Mouse (Mus musculus) granulocyte monocyte progenitor cell, adult 5-6 weeks (primary cell): ENCODE data around the gene Lama5. TPM values are rescaled to one million over a fixed set of nuclear protein-coding genes. Genes with fewer than 3 reads are reported as not detected.

Experiments used
- ATAC-seq: replicated peaks from 2 replicates; pipeline ENCODE4 v1.8.0; 2016; ENCODE audit warnings: mild to moderate bottlenecking, moderate TSS enrichment, inconsistent platforms; ENCODE audit not compliant: poor library complexity, severe bottlenecking
- total RNA-seq, 2 experiments: library from RNA; stranded (forward) in 1 of 2; stranded (reverse) in 1 of 2; fragments of 200-712, 200-1000 nt in 1 of 2; fragments of >200 nt in 1 of 2; fragmentation: Nextera tagmentation in 1 of 2; gene quantifications; 2 replicates each; pipeline ENCODE4 v1.2.3; 2014 to 2017

Gene Lama5
- total RNA-seq, 2 experiments from 2014 or later = 0.05 TPM; not detected in 1

DNA sequence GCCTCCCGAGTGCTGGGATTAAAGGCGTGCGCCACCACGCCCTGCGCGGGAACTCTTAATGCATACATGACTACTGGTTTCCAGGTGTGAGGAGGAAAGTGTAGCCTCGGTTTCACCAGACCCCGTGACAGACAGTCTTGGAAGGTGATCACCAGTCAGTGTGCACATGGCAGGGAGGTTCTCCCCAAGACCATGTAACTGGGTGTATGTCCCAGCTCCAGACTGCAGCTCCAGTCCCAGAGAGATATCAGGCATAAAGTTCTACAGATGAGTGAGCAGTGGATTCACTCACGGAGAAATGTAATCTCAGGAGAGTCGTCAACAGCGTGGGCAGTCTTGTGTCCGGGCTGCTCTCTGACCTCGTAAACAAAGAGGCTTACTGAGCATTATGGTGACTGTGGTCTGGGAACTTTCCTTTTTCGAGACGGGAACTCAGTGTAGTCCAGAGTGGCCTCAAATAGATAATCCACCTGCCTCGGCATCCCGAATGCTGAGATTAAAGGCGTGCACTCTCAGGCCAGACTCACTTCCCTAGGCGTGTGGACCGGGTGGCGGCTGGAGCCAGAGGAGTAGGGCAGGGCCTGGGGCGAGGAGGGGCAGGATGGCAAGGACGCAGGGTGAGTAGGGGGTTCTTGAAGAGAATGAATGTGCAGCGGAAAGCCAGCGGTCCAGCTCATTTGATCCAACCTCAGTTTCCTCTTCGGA lies 30.8 kb upstream of the Lama5 start:
- peak; percentile 50 for ATAC-seq

DNA sequence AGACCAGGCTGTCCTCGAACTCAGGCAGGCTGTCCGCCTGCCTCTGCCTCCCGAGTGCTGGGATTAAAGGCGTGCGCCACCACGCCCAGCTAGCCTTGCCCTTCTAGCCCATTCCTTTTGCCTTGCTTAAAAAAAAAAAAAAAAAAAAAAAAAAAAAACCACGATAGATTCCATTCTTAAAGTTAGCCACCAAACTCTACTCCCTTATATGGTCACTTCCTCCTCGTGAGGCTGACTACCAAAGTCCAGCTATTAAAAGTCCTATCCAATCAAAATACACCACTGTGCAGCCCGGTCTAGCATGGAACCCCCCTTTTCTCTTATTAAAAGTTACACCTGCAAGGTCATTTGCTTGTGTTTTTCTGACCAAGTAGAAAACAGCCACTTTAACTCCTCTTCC lies 30.0 kb upstream of the Lama5 start:
- ATAC-seq = 0 out of 2 replicates have a peak, but pooled peaks have one; percentile 6

DNA sequence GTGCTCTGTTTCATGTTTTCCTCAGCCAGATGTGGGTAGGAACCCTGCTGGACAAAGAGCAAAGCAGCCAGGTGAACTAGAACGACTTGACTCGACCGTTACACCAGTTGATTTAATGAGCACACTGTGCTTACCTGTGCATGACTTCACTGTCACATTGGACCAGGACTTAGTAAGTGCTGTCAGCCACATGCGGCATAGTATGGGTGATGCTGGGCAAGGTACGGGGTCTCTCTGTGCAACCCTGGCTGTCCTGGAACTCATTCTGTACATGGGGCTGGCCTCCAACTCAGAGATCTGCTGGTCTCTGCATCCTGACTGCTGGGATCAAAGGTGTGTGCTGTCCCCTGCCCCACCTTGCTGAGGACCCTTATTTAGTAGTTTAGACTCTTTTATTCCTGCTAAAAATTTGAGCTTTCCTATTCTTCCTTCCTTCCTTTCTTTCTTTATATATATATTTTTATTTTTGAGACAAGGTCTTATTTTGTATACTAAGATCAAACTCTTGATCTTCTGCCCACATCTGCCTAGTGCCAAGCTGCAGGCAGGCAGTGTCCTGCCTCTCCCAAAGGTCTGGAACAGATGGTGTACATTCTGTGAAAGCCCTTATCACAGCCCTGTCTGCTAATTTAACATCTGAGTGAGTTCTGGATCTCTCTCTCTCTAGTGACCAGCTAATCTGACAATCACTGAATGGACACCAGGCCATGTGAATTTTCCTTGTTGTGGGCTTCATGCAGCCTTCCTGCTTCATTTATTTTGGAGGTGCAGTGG lies 29.0 kb upstream of the Lama5 start:
- no peak for ATAC-seq

DNA sequence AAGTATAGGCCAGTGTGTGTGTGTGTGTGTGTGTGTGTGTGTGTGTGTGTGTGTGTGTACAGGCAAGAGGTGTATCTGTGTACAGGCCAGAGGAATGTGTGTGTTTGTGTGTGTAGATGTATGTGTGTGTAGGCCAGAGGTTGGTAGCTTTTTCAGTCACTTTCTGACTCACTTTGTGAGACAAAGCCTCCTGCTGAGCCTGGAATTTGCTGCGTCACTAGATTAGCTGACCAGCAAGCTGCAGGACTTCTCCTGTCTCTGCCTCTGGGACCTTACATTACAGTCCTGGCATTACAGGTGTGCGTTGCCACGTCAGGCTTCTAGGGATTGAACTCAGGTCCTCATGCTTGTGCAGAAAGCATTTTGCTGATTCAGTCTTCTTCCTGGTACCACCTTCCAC lies 26.2 kb upstream of the Lama5 start:
- no peak for ATAC-seq

DNA sequence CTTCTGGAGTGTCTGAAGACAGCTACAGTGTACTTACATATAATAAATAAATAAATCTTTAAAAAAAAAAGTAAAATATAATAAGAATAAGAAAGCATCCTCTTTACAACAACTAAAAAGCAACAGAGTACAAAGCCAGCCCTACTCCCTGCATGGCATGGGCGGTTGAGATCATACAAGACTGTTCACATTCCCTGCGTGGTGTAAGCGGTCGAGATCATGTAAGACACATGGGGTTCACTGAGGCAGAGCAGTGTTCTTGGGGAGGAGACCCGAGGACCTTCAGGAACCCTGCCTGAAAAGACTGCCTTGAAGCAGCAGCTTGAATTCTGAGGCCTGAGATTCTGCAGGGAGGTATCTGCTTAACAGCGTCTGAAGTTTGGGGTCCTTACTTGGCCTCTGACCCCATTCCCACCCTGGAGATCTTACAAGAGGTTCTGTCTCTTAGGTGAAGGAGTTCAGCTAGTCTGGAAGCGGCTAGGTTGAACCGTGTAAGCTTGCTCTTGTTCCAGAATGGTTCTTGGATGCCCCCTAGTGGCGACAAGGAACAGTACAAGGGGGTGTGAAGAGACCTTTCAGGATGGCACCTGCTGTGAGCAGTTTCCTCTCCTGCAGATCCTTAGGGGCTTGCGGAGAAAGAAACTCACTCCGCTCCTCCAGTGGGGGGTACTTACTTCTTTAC lies 25.4 kb upstream of the Lama5 start:
- peak; percentile 95 for ATAC-seq

DNA sequence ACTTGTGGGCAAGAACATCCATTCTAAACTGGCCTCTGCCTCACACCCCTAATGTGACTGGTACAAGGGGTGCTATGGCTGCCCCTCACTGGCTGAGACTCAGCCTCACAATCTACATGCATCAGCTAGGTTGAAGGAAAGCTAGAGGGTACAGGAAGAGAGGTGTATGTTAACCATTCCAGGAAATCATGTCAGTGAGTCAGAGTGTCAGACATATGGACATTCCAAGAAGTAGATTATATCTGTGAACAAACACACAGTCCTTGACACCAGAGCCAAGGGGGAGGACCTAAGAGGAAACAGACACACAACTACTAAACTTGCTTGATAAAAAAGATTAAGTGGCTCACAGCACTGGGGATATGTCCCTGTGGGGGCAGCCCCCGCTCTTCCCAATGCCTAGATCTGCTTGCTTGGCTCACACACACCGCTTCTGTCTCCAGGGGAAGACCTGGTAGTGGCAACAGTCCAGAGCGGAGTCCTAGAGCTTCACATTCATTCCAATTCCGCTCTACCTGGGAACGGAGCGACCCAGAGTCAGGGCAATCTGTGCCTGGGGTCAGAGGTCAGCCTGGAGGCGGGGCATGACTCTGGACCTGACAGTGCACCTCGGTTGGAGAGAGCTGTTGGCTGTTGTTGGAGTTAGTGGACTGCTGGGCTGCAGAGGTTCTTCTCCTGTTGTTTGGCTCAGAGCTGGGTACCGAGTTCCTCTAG lies 23.4 kb upstream of the Lama5 start:
- no peak for ATAC-seq

DNA sequence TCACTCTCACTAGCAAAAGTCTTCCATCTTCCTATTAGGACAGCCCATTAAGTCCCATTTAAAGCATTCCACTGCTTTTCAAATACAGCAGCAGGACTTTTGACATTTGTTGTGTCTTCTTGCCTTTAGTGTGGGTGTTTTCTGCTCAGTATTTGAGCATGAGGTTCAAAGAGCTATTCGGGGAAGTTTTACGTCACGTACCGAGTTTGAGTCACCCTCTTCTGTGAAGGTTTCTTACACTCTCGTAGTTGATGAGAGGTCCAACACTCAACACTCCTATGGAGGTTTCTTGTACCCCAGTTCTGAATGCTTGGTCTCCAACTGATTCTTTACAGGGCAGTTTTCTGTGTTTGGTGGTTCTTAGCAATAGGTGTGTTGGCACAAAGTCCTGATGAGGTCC lies 22.3 kb upstream of the Lama5 start:
- ATAC-seq = no peak

DNA sequence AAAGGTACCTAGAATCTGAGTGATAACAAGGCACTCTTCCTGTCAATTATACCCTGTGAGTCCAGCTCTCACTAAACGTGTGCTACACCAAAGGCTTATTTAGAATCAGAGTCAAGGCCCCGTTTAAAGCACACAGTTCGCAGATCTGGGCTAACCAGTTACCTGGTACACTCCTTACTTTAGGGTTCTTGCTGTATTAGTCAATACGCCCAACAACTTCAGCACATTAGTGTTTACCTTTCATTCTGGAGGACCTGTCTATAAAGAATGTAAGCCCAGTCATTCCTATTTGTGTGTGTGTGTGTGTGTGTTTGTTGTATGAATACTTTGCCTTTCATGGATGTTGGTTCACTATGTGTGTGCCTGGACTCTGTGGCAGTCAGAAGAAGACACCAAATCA lies 17.4 kb upstream of the Lama5 start:
- no peak for ATAC-seq

DNA sequence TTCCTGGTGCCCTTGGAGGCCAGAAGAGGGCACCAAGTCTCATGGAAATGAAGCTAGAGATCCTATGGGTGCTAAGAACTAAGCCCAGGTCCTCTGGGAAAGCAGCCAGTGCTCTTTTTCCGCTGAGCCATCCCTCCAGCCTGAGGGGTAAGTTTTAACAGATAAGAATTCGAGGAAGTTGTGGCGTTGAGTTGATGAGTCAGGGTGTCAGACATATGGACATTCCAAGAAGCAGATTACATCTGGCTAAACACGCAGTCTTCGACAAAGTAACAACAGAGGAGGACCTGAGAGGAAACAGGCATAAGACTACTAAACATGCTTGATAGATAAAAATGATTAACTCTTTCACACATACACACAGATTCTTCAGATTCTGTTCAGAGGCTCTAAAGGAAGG lies 12.9 kb upstream of the Lama5 start:
- ATAC-seq = no peak

DNA sequence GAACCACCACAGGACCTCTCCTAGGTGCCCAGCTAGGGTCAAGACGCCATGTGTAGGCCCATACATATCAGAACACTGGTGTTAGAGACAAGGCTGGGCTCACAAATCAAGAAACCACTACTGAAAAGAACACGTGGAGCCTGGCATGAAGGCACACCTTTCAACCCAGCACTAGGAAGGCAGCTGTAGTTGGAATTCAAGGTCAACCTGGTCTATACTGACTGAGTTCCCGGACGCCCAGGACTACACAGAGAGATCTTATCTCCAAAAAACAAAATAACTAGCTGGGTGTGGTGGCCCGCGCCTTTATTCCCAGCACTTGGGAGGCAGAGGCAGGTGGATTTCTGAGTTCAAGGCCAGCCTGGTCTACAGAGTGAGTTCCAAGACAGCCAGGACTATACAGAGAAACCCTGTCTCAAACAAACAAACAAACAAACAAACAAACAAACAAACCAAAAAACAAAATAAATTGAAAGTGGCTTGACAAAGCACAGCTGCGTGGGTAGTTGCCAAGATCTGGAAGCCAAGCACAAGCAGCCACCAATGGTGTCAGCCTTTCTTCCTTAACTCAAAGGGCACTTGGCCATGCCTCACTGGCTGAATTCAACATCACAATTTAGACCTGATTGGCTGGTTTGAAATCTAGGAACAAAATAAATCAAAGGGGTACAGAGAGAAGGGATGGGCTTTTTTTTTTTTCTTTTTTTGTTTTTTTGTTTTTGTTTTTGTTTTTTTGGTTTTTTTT lies 12.1 kb upstream of the Lama5 start:
- ATAC-seq = no peak

DNA sequence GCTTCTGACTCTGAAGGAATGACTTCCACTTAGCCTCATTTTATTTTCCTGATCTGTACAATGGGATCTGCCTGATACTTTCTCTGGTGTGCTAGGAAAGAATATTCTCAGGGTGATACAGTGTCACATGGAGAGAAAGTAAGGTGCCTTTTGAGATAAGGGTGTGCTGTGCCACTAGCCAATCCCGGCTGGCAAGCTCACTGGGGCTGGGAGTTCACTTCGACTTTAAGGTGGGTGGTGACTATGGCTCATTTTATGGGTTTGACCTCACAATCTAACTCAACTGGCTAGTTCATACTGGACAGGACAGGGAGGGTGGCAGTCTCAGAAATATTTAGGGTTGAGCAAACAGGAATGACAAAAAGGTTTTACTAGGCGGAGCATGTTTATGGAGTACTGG lies 11.3 kb upstream of the Lama5 start:
- ATAC-seq = no peak

DNA sequence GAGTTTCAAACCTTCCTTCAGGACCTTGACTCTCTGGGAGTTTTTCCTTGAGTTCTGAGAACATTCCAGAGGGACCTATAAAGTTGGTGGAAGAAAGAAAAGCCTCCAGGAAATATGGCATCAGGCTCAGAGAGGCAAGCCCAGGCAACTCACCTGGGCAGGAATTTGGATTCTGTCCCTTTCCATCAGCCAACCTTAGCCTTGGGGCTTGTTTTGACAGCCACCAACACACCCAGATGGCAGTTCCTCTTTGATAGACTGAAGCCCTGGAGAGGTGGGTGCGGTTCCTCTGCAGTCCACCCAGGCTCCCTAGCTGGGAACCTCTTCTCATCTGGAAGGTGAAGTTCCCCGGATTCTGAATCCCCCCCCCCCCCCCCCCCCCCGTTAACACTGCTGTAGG lies 10.8 kb upstream of the Lama5 start:
- no peak for ATAC-seq

DNA sequence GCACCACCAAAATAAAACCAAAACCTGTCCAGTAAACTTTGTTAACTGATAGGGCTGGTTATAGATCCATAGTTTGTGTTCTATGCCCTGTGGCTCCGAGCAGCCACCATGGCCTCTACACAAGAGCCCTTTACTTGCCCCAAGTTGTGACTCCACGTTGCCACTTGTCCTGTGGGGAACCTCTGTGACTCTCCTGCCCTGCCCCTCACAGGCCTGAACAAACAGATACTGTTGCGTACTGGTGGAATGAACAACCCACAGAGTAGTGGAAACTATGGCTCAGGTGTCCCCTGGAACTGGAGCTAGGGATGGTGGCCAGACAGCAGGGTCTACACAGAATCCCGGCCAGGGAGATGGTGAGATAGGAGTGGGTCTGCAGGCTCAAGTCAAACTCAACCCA lies 10.1 kb upstream of the Lama5 start:
- no peak for ATAC-seq

DNA sequence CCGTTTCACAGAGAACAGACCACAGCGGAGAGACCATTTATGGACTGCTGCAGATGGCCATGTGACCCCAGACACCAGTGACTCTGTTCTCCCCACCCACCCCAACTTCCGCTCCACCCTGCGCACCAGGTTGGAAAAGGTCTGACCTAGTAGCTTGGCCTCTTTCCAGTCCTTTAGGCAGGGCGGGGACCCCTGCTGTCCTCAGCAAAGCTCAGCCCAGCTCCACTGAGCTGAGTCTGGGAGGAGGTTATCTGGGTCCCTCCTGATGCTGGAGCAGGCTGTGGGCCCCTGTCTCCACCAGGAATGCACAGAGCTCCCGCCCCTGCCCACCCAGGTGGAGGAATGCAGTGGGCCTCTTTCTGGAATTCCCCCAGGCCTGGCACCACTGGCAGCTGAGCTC lies 9.3 kb upstream of the Lama5 start:
- ATAC-seq = no peak

DNA sequence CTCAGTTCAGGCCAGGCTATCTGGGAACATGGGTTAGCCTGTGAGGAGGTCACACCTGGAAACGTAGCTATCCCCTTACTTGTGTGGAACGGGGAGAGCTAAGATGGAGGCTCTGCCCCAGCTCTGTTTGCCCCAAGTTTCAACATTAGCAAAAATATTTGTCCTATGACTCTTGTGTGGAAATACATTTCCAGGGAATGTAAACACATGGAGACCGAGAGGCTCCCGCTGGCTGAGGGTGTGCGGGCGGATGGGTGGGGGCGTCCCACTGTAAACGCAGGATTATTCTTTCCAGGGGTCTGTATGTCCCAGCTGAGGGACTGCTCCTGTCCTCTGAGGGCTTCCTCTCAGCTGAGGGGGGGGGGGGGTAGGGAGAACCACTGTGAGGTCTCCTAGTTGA lies 8.7 kb upstream of the Lama5 start:
- no peak for ATAC-seq

DNA sequence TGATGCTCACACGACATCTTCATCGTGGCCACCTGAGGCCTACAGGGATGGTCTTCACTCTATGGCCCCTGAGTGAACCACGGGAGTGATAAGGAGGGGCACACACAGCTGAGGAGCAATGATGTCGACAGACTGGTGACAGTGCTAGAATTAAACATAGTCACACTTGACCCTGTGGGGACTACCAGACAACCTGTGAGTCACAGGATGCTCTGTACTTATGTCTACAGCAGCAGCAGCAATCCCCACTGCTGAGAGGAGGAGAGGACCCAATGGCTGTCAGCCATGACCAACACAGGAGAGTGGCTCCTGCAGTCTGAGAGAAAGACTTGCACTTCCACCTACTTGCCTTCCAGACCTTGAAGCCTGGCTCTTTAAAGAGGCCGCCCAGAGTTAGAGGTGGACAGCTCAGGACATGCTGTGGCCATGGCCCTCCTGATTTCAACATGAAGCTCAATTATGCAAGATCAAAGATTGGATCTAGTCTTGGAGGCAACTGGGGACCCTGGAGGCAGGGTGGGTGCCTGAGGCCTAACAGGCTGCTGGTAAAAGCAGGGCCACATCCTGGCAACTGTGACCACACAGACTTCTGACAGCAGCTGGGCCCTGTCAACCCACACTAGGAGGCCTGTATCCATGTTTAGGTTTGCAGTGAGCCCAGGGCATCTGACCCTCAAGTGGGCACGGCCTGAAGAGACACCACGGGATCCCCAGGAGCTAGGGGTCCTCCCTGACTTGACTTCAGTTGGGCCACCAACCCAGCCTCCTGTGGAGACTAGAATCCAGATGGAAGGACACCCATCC lies 7.6 kb upstream of the Lama5 start:
- ATAC-seq = no peak; the same call in 1 of the 2 replicates

DNA sequence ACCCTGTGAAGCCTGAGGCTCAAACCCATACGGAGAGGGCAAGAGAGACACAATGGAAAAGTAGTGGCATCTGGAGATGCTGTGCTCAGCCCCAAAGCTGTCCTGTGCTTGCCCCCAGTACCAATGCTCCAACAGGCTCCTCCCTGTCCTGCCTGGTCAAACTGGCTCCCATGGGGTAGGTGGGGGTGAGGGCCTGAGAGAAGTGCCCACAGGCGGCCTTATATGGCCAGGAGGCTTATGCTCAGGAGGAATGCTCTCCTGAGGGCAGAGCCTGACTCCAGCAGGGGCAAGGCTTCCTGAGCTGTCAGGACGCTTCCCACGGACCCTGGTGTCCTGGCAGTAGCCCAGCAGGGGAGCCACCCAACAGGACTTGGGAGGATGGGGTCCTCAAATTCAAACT lies 4.8 kb upstream of the Lama5 start:
- no peak for ATAC-seq

DNA sequence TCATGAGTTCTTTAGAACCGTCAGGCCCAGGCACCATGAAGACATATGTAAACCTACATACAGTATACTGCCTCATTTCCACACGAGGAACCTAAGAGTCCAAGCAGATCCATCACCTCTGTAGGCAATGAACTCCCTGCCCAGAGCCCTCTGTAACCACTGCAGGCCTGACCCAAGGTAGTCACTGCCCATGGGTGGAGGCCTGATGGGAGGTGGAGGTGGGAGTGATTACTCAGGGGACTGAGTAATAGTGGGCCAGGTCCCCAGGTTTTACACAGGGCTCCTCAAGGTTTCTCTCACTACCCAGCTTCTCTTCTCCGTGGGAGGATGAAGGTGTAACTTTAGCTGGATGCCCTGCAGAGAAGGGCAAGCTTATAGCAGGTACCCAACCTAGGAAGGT lies 3.5 kb upstream of the Lama5 start:
- no peak for ATAC-seq

DNA sequence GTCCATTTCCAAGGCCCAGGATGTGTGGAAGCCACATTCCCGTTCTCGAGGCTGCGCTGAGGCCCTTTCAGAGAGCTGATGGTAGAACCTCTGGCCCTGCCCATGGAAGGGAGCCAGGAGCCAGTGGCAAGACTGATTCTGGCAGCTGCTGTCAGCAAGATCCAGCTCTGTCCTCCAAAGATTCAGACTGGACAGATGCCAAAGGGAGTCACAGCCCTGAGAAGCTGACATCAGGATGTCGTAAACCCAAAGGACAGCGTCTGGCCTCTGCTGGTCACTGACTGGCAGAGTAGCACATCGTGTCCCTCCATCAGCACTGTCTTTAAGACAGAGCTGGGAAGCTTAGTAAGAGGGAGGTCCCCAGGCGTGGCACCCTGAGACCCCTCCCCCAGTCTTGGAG lies 2.9 kb upstream of the Lama5 start:
- no peak for ATAC-seq
